Mouse (Mus musculus) 416B (cell line): Measurements from ENCODE around the gene Nfkb1.

Source experiments
- DNase-seq: peaks from one replicate; pipeline ENCODE4 v3.0.0; 2011; ENCODE audit warnings: low read depth

Gene Nfkb1

DNA sequence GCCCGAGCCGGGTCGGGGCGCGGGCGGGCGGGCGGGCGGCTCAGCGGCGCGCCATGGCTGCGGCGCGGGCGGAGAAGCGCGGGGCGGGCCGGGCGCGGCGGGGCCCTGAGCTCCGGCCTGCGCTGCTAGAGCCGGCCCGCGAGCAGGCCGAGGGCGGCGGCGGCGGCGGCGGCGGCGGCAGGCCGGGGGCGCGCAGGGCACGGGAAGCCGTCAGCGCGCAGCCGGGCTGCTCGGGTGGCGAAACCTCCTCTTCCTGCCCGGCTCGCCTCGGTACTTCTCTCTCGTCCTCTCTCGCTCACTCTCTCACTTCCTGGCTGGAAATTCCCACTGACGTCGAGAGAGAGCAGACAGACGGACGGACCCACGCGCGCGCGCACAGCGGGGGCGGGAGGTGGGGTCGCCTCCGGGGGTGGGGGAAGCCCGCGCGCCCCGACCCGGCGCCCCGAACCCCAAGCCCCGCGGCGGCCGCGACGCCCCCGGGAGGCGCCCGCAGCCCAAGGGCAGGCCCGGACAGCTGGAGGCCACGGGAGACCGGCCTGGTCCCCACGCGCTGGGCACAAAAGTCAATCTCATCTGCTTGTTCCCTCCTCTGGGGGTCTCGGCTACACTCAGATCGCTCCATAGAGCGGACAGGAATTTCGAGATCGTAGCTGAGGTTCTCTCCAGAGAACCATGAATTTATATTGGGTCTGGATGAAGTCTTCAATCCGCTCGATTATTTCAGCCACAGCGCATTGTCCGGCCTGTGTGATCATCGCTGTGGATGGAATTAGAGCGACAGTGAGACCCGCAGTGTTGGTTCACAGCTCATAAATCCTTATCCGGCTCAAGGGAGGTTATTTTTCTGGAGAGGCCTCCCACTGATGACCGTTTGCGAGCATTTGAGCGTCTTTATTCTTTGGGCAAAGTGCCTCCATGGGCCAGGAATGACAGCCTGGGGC is at the start of gene Nfkb1:
Nfkb1 (minus strand) TSS at position 357 of the 941 bp plus-strand sequence.
- DNase-seq = peak; percentile 58

DNA sequence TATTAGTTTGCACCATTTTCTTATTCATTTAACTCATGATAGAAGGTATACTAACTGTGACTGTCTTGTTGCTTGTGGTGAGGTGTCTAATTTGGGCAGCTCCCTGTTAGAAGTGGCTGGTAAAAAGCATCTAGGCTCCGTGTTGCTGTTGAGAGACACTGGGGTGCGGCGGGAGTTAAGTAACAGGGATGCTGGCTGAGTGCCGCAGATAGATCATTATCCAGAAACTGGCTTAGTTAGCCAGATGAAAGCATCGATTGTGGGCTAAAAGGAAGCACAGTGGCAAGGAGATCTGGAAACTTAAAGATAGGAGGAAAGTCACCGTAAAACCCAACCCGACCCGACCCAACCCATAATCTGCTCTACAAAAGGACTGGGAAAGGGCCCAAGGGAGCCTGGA is 49.4 kb upstream of the Nfkb1 start:
- no peak for DNase-seq

DNA sequence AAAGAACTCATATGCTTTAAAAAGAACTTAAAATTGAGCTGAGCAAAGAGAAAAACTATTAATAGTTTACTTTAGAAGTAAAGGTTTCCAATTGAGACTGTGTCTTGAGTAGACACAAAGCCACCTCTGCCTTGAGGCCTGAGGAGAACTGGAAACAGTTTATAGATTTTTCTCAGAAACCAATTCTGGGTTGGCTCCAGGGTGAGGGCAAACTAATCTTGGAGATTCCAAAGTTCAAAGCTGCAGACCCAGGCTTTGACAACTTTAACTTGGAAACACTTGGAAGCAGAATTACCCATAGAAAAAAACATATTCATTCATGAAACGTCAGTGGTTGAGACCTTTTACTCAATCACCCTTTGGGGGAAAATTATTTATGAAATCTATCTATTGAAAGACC is 43.4 kb upstream of the Nfkb1 start:
- no peak for DNase-seq

DNA sequence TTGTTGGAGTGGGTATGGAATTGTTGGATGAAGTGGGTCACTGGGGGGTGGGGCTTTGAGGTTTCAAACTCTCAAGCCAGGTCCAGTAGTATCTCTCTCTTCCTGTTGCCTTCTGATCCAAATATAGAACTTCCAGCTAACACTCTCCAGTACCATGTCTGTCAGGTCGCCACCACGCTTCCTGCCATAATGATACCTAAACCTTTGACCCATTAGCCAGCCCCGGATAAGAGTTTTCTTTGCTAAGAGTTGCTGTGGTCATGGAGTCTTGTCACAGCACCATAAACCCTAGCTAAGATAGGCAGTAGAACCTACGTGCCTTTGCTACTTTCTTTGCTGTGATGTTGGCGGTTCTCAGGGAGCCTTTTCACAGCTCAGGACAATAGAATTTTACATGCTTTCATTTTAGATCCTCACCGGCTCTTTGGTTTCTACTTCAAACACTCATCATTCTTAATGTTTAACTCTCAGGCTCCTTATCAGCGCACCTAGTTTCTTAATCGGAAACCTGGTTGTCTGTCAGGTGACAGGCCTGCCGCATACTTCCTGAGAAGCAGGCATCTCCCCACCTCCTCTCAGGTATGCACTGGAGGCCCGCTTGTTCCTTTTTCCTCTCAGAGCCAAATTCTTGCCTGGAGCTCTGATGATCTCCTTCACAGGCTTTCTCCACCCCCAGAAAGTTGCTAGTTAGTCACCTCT is 41.5 kb upstream of the Nfkb1 start:
- no peak for DNase-seq

DNA sequence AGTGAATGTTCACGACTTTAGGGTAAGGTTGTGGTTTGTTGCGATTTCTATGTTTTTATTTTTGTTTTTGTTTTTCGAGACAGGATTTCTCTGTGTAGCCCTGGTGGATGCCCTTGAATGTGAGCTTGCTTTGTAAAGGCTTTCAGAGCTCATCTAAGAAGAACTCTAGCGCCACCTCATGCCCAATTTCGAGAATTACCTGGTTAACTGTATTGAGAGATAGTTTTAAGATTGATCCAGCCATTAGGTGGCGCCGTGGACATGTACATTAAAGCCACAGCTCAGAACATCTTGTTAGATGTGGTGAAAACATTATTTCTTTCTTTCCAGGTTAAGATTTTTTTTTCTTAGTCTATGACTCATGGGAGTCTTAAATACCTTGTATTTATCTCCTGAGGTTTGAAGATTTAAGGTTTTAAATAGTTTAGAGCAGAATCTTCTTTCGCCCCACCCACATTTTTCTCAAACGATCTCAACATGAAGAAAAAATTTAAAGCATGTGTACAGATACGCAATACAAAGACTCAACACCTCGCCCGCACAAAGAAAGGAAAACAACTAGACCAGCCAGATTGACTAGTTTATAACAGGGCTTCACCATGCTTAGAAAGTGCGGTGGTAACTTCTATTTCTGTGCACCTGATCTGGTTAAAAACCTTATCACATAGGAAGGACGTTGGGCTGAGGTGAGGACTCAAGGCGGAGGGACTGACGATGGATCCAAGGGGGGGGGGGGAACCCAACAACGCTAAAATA is 40.1 kb upstream of the Nfkb1 start:
- peak; percentile 98 for DNase-seq

DNA sequence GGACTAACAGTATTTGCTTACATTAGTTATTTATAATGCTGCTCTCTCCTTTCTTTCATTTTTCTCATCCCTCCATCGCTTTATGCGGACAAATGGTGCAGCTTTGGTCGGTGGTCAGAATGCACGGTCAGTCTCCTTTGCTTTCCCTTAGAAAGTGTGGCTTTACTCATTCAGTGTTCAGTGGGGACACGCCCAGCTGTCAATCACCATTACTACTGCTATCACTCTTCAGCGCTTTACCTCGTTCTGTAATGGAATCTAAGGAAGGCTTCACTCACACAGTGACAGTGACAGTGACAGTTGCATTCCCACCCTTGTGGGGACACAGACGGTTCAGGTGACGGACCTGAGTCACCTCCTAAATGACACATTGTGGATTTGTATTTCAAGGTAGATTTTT is 39.4 kb upstream of the Nfkb1 start:
- DNase-seq = peak; percentile 47

DNA sequence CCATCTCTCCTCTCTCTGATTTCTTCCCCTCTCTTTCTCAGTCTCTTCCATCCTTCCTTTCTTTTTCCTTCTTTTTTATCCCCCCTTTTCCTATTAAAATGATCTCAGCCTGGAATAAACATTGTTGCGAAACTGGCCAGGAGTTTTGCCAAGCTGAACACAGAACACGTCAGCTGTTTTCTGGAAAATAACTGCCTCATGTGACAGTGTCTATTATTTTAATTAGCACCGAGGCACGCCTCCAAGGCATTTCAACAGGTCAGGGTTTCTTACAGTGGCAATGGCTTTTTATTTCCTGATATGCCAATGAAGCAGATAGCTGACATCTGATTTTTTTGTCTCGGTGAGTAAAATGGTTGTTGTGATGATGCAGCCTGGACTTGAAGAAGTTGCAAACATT is 38.2 kb upstream of the Nfkb1 start:
- no peak for DNase-seq

DNA sequence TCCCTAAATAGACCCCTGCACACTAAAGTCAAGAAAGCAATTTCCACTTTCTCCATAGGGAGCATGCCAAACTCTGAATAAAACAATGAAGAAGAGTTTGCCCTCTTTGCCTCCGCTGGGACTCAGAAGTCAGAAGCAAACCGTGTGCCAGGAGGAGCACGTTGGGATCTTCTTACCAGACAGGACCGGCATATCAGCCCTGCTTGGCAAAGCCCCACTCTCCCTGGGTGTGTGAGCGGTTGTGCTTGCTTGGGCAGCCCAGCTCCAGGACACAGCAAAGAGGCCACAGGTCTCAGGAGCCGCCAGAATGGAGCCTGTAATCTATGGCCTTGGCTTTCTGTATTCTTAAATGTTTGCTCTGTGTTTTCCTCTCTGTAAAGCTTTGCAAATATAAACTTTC is 37.6 kb upstream of the Nfkb1 start:
- DNase-seq = no peak

DNA sequence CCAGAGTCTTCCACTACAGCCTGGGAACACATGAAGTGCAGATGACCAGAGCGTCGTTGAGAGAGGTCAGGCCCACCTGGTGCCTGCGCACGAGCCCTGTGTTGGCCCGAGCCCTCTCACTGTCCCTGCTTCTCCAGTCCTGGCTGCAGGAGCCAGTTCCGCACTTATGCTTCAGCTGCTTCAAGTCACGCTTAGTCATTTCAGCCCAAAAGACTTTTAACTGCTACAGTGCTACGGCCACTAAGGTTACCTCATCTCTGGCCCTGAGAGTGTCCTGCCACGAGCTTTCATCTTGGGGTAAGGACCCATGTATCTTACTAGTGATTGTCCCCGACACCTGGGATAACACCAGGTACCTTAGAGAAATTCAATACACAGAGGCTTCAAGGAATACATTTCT is 36.0 kb upstream of the Nfkb1 start:
- DNase-seq = no peak

DNA sequence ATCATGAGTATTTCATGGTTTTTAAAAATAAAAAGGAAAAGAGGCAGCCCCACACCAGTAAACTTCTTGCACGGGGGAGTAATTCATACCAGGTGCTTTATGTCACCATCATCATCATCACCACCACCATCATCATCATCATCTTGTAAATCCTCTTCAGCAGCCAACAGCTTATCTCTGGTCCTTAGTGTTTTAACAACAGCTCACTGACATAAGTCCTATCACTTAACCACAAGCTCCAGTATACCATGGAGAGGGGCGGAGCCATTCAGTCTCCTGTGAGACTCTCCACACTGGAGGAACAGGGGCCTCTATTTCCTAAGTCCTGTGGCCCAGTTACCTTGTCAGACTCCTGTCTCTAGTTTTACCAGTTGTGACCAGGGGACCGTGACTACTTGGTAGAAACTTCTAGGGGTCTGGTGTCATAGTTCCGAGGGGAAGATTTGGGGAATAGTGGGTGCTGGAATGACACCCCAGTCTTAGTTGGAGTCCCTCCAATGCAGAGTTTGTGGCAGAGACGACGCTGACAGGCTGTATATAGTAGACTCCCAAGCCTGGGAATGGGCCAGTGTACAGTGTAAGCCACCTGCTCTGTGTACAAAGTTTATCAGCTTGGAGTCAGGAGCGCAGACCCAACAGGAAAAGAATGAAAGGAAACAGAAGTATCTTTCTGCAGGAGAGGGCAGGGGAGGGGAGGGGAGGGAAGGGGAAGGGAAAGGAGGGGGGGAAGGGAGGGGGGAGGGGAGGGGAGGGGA is 35.4 kb upstream of the Nfkb1 start:
- DNase-seq = no peak

DNA sequence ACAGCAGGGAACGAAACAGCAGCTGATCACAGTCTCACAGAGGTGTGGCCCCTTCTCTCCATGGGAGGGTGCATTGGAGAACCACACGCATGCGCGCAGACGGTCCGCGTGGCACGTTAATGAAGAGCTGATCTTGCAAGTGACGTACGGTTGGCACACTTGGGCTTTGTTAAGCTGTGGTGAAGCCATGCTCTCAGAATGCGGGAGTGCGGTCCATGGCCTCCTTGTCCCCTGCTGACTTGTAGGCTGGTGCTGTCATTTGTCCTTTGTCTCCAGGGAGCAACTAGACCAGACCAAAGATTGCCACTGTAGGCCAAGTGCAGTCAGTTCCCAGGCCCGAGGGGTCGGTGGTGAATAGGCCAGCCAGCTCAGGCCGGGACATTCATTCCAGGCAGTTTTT is 34.7 kb upstream of the Nfkb1 start:
- DNase-seq = no peak

DNA sequence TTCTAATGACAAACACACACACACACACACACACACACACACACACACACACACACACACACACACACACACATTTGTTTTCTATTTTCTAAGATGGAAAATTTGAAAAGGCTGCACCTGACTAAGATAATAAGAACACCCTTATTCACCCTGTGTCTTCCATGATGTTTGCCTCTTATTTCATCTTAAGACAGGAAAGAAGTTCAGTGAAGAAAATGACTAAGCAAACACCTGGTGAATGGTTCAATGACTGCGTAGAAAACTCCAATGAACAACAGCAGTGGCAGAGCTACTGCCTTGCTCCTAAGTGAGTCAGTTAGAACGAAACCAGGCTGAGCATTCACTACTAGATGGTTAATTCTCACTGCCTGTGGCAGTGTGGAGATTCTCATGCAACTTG is 30.8 kb upstream of the Nfkb1 start:
- DNase-seq = no peak

DNA sequence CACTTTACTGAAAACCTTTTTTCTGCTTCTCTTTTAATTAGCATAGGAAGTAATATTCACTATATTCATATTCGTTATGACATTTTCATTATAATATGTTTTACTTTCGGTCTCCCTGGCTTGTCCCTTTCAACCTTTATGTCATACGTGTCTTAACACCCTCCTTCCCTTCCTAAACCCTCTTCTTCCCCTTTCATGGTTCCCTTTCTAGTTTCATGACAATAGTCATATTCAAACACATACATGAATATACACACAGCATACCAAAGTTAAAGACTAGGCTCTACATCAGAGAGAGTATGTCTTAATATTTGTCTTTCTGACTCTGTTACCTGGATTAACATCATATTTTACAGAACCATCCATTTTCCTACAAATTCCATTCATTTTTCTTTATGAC is 28.6 kb upstream of the Nfkb1 start:
- DNase-seq = no peak

DNA sequence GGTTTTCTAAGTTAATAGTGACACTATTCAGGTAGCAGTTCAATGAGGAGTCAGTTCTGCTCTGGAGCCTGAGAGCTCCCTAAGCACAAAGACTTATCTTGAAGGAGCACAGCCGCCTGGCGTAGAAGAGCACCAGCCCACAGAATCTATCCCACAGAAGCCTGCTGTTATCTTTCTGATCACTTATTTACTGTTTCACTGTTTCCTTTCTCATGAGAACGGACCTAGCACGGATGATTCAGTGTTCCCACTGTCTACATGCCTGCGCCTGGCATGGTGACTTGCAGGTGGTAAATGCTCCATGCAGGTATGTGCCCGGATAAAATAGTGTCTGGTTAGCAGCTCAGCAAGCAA is 27.8 kb upstream of the Nfkb1 start:
- peak; percentile 53 for DNase-seq

DNA sequence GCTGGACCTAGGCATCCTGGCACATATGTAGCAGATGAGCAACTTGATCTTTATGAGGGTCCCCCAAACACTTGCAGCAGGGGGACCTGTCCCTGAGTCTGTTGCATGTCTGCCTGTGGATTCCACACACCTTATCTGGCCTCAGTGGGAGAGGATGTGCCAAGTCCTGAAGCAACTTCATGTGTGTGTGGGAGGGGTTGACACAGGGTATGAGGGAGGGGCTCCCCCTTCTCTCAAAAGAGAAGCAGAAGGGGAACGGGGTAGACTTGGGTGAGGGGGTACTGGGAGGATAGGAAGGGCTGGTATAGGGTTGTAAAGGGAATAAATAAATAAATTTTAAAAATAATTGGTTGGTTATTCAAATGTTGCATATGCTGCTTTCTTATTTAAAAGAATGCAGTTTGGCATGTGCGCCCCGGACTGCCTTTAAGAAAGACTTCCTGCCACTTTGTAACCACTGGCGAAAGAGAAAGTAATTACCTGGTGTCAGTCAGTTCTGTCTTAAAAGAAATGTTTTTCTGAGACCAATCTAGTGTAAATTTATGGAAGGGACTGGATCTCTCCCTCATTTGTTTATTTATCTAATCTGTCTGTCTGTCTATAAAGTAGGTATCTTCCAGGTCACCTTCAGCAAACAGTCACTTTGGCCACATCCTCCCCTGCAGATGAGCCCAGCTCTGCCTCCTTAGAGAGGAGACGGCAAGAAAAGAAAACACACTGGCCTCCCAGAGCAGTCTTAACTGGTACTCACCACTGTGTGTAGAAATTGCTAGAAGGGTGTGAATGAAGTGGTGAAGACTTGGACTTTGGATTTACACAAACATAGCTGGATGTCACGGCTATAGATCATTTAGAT is 27.2 kb upstream of the Nfkb1 start:
- peak; percentile 43 for DNase-seq

DNA sequence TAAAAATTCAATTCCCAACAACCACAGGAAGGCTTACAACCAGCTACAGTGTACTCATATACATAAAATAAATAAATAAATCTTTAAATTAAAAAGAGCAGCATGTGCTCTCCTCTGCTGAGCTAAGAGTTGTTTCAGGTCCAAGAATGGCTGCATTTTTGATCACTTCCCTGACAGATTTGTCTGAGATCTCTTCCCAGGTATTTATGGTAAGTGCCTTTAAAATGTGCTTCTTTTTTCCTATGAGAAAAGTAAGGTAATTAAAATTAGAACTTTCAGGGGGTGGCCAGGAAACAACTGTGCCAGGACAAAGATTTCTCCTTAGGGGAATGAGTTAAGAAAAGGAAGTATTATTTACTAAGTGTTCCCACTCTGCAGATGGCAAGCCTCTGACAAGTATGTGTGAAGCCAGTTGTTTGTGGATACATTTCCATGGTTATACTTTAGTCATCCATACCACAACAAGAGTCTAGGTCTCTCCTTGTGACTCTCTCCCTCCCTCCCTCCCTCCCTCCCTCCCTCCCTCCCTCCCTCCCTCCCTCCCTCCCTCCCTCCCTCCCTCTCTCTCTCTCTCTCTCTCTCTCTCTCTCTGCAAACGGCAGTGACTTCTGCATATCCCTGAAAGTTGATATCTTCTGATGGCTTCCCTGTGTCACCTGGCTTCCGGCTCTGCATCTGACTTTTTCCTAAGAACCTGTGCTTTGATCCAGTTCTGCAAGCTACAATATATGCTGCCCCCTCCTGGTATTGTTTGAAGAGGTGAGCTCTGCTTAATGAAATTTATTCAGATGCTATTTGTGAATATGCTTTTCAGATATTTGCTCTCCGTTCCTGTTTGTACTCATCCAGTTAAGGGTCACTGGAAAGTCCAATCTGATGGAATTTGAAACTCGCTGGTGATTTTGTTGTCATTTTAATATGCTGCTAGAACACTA is 21.9 kb upstream of the Nfkb1 start:
- DNase-seq = peak; percentile 55

DNA sequence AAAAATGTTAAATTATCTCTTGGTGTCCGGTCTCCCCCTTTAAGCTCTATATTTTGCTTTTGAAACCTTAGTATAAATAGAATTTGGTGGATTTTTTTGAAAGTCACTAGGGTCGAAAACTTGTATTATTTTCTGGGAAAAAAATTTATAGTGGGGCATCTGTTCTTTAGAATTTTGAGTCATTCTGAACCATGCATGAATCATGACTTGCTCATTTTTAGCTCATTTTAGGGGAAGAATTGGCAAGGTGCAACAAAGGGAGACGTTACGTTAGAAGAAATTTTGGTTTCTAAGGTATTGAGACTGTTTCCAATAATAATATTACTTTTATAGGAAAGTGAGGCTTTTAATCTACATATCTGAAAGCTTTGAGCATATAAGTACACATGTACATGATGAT is 20.3 kb upstream of the Nfkb1 start:
- DNase-seq = no peak

DNA sequence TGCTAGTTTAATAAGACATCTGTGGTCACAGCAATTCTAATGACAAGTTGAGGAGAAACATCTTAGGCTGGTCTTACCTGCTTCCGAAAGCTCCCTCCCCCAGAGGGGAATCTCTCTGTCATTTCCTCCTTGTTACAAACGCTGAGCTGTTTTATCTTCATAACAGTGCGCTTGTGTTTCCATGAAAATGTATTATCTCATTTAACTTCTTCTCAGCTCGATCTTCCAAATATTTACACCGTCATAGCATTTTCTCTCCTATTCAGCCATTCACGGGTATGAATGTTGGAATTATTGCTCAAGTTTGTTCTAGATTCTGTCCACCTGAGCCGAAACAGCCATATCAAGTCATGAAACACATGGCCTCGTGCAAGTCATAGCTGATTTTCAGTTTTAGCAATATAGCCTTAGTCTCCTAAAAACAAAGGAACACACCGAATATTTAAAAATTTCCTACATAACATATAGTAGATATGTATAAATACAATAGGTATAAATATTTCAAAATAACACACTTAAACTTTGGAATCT is 19.8 kb upstream of the Nfkb1 start:
- DNase-seq = no peak

DNA sequence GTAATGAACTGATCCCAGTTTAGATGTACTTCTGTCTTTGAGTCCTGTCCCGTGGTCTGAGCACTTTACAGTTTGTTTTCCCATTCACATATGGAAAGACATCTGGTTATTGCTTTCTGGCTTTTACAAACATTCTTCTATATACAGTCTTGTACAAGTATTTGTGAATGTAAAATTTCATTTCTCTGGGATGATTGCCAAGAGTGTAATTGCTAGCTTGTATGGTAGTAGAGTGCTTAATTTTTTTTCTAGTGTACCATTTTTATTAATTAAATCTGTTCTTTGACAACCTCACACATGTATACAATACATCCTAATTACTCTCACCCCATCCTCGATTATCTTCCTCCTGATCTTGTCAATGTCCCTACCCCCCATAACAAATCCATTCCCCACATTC is 12.0 kb upstream of the Nfkb1 start:
- no peak for DNase-seq

DNA sequence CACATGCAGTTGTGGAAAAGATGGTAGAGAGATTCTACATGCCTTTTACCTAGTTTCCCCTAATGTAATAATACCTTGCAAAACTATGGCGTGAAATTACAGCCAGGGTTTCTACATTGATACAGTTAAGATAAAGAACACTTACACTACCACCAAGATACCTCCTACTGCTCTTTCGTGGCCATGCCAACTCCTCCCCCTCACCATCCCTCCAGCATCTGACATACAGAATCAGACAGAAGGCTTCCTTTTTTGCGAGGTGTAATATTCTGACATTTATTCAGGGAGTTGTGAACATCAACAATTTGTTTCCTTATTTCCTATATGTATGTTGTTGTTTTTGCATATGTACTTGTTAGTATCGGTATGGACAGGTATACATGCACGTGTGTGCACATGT is 11.3 kb upstream of the Nfkb1 start:
- DNase-seq = no peak
